Mouse (Mus musculus) spleen, adult 2 months (tissue): Measurements from ENCODE around the gene Psme2.

ENCODE experiments used
- CTCF ChIP-seq: fragments of 200-500 bp; IDR thresholded peaks from 2 replicates; pipeline ENCODE4 v1.5.1; 2011; ENCODE audit warnings: mild to moderate bottlenecking, inconsistent platforms; ENCODE audit not compliant: insufficient read depth, insufficient read length, insufficient replicate concordance; ENCODE audit errors: extremely low read depth
- POLR2A ChIP-seq: fragments of 200-500 bp; IDR thresholded peaks from 2 replicates; pipeline ENCODE4 v1.6.1; 2011; ENCODE audit warnings: low read depth, low read length, inconsistent platforms

- no peak for TF ChIP-seq CTCF
- TF ChIP-seq POLR2A, result peak; percentile 88
These were observed 30.5 kb downstream of the Psme2 start, which contains the start of gene A730061H03Rik for GRCm38 (mm10) chr14:55560202-55561073.
